Mouse (Mus musculus) CH12.LX (cell line): ENCODE measurements at regions not wholly inside any gene's neighbourhood (a gene's known extent, or its start where the extent isn't known, plus 50 kb on each side); places are given as distances from the start of the nearest gene placed in this dataset.

Experiments
- CTCF ChIP-seq, 2 experiments: IDR thresholded peaks in 1 of 2; conservative IDR thresholded peaks in 1 of 2; 2 replicates each; pipeline ENCODE4 v1.5.1; 2011 to 2012; ENCODE audit warnings: low read depth in 2 of 2, low read length in 2 of 2, improper control_type of control experiment in 1 of 2, inconsistent platforms in 1 of 2, mild to moderate bottlenecking in 1 of 2, moderate library complexity in 1 of 2
- E2F4 ChIP-seq: IDR thresholded peaks from 2 replicates; pipeline ENCODE4 v1.6.1; 2011; ENCODE audit warnings: low read depth, low read length, improper control_type of control experiment; ENCODE audit not compliant: insufficient replicate concordance
- EP300 ChIP-seq: IDR thresholded peaks from 2 replicates; pipeline ENCODE4 v1.6.1; 2011; ENCODE audit warnings: low read length, improper control_type of control experiment
- GABPA ChIP-seq: IDR thresholded peaks from 2 replicates; pipeline ENCODE4 v1.6.1; 2012; ENCODE audit warnings: low read depth, low read length, improper control_type of control experiment, inconsistent platforms; ENCODE audit not compliant: insufficient replicate concordance
- NELFE ChIP-seq: IDR thresholded peaks from 2 replicates; pipeline ENCODE4 v1.6.1; 2011; ENCODE audit warnings: low read depth, low read length, improper control_type of control experiment
- NRF1 ChIP-seq: IDR thresholded peaks from 2 replicates; pipeline ENCODE4 v1.6.1; 2014; ENCODE audit warnings: low read depth, mild to moderate bottlenecking, inconsistent platforms, low read length, improper control_type of control experiment, moderate library complexity
- POLR2A ChIP-seq: IDR thresholded peaks from 2 replicates; pipeline ENCODE4 v1.6.1; 2011; ENCODE audit warnings: low read depth, mild to moderate bottlenecking, improper control_type of control experiment, low read length
- POLR2AphosphoS2 ChIP-seq: IDR thresholded peaks from 2 replicates; pipeline ENCODE4 v1.6.1; 2011; ENCODE audit warnings: low read depth, low read length, improper control_type of control experiment
- USF1 ChIP-seq: IDR thresholded peaks from 2 replicates; pipeline ENCODE4 v1.6.1; 2014; ENCODE audit warnings: low read depth, mild to moderate bottlenecking, inconsistent platforms, low read length, improper control_type of control experiment
- USF2 ChIP-seq: conservative IDR thresholded peaks from 2 replicates; pipeline ENCODE4 v1.6.1; 2011; ENCODE audit warnings: low read depth, low read length, improper control_type of control experiment

DNA sequence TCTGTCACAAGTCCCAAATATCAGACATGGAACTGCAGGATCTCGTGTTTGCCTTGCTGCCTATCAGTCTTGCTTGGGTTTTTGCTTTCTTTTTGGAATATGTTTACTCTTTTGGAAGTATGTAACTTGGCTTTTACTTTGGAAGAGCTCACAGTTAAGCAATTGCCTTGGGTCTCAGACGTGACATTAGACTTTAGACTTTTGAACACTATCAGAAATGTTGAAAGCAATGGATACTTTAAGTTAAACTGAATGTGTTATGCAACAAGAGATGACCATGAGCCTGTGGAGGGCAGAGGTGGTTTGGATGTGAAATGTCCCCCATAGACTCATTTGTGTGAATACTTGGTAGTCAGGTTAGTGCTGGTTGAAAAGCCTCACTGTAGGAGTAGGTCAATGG lies 354.3 kb downstream of the Psat1 start:
- TF ChIP-seq EP300, result no peak
- no peak for TF ChIP-seq E2F4
- no peak for TF ChIP-seq POLR2A
- TF ChIP-seq CTCF (conservative IDR thresholded peaks at IDR 0.05 in 1 of 2, IDR thresholded peaks at IDR 0.05 in 1 of 2; ENCODE audit: low read depth in 2 of 2, low read length in 2 of 2), result no peak
- TF ChIP-seq USF1, result no peak
- TF ChIP-seq NRF1, result no peak
- no peak for TF ChIP-seq USF2
- no peak for TF ChIP-seq POLR2AphosphoS2
- TF ChIP-seq NELFE, result no peak
- no peak for TF ChIP-seq GABPA
